Mouse (Mus musculus) intestine, embryonic 14.5 days (tissue): ENCODE results near the gene Zfp423. TPM values are rescaled to one million over a fixed set of nuclear protein-coding genes. Genes with fewer than 3 reads are reported as not detected.

ENCODE experiments used
- ATAC-seq: fragments of 200-750 bp; cut with Nextera tagmentation; replicated peaks from 2 replicates; pipeline ENCODE4 v1.8.0; 2017; ENCODE audit warnings: low read depth, moderate number of reproducible peaks, moderate TSS enrichment, moderate library complexity; ENCODE audit not compliant: low FRiP score, low TSS enrichment
- DNase-seq: peaks from one replicate; pipeline ENCODE4 v3.0.0-alpha.2; 2018; ENCODE audit warnings: low spot score
- H3K27ac ChIP-seq: fragments of 300-500 bp; sonication (generic); 2 replicates; pipeline ENCODE4 v1.5.1; 2014; ENCODE audit warnings: low read depth, mild to moderate bottlenecking, control low read depth
- H3K27me3 ChIP-seq: fragments of 300-500 bp; sonication (generic); replicated peaks from 2 replicates; pipeline ENCODE4 v1.6.1; 2014; ENCODE audit warnings: low read length, control low read depth; ENCODE audit not compliant: control insufficient read depth, insufficient read depth
- H3K36me3 ChIP-seq: fragments of 300-500 bp; sonication (generic); 2 replicates; pipeline ENCODE4 v1.6.1; 2014; ENCODE audit warnings: low read length, control low read depth; ENCODE audit not compliant: control insufficient read depth, insufficient read depth
- H3K4me1 ChIP-seq: fragments of 300-500 bp; sonication (generic); replicated peaks from 2 replicates; pipeline ENCODE4 v1.6.1; 2014; ENCODE audit warnings: low read length, control low read depth, mixed read lengths; ENCODE audit not compliant: control insufficient read depth, insufficient read depth
- H3K4me2 ChIP-seq: fragments of 300-500 bp; sonication (generic); 2 replicates; pipeline ENCODE4 v1.6.1; 2014; ENCODE audit warnings: low read length
- H3K4me3 ChIP-seq: fragments of 300-500 bp; sonication (generic); 2 replicates; pipeline ENCODE4 v1.5.1; 2014; ENCODE audit warnings: low read depth, low read length, control low read depth, mixed read lengths
- H3K9ac ChIP-seq: fragments of 300-500 bp; sonication (generic); 2 replicates; pipeline ENCODE4 v1.6.1; 2014; ENCODE audit warnings: mild to moderate bottlenecking, low read length
- H3K9me3 ChIP-seq: fragments of 300-500 bp; sonication (generic); 2 replicates; pipeline ENCODE4 v1.6.1; 2016; ENCODE audit warnings: low read length, control low read depth; ENCODE audit not compliant: control insufficient read depth
- WGBS: fragments of 180-500 bp; shearing (Covaris S2); extraction: QIAGEN DNeasy Blood & Tissue Kit; methylation state at CpG from one replicate; pipeline ENCODE4 v1.1.7; 2014; 5-methylcytosine and 5-hydroxymethylcytosine counted together
- polyA plus RNA-seq: library from polyadenylated mRNA; unstranded; fragments of >200 nt; fragmentation: Nextera tagmentation; extraction: Ambion mirVana; gene quantifications from 2 replicates; pipeline ENCODE4 v1.2.1, GENCODE M21; 2014

The Zfp423 gene
- polyA plus RNA-seq, 1 experiment from 2014 or later = 10.5 TPM

GRCm38 (mm10) chr8:87619118-87619517 lies 340.3 kb downstream of the Zfp423 start:
- Histone ChIP-seq H3K4me3 (no peak overlapping the region), H3K4me2 (no peak overlapping the region), H3K36me3 (no peaks in the 10 kb centered on the region), H3K9ac (no peak overlapping the region), H3K27ac (no peak overlapping the region), H3K27me3 (no peaks in the 10 kb centered on the region), H3K9me3 (no peaks in the 10 kb centered on the region), H3K4me1 (no peaks in the 10 kb centered on the region)
- ATAC-seq = no peak
- DNase-seq = no peak
- WGBS = 40% methylated on average over 7 of the region's 7 CpGs

- ATAC-seq (no peak), DNase-seq (no peak)
- Histone ChIP-seq H3K27ac (no peak overlapping the region), H3K36me3 (no peaks in the 10 kb centered on the region), H3K9ac (no peak overlapping the region), H3K4me3 (no peak overlapping the region), H3K9me3 (no peaks in the 10 kb centered on the region), H3K4me1 (no peaks in the 10 kb centered on the region), H3K27me3 (no peaks in the 10 kb centered on the region), H3K4me2 (no peak overlapping the region)
- WGBS = 100% methylated on average over 1 of the region's 1 CpGs
Observed at GRCm38 (mm10) chr8:87613701-87614100, 345.7 kb downstream of the Zfp423 start.

Other genes with a start within 250 kb of the Zfp423 start
- gene Cnep1r1, start 159.2 kb upstream of the Zfp423 start, polyA plus RNA-seq = 27.8 and 31.0 TPM in 2 replicates
- 51.3 and 51.5 TPM in 2 replicates for gene Heatr3, start 178.3 kb upstream of the Zfp423 start, polyA plus RNA-seq
- gene Tent4b, start 239.6 kb upstream of the Zfp423 start, polyA plus RNA-seq = 12.6 and 12.7 TPM in 2 replicates